Mouse (Mus musculus) midbrain, embryonic 11.5 days (tissue): ENCODE measurements around the gene Trpc5. TPM values are rescaled to one million over a fixed set of nuclear protein-coding genes. Genes with fewer than 3 reads are reported as not detected.

Experiments
- ATAC-seq: fragments of 200-750 bp; cut with Nextera tagmentation; 2 replicates; pipeline ENCODE4 v1.8.0; 2017; ENCODE audit warnings: moderate TSS enrichment, moderate library complexity; ENCODE audit not compliant: low FRiP score
- DNase-seq: peaks from one replicate; pipeline ENCODE4 v3.0.0; 2015; ENCODE audit warnings: low spot score; ENCODE audit errors: missing footprints
- H3K27ac ChIP-seq: fragments of 300-500 bp; sonication (generic); 2 replicates; pipeline ENCODE4 v1.5.1; 2014; ENCODE audit warnings: low read depth, low read length
- H3K27me3 ChIP-seq: fragments of 300-500 bp; sonication (generic); 2 replicates; pipeline ENCODE4 v1.6.1; 2014; ENCODE audit warnings: mild to moderate bottlenecking, low read length, moderate library complexity, mixed read lengths; ENCODE audit not compliant: control insufficient read depth, insufficient read depth
- H3K36me3 ChIP-seq: fragments of 300-500 bp; sonication (generic); 2 replicates; pipeline ENCODE4 v1.6.1; 2014; ENCODE audit warnings: mild to moderate bottlenecking, low read length, moderate library complexity, mixed read lengths; ENCODE audit not compliant: control insufficient read depth, insufficient read depth
- H3K4me1 ChIP-seq: fragments of 300-500 bp; sonication (generic); 2 replicates; pipeline ENCODE4 v1.6.1; 2014; ENCODE audit warnings: low read length; ENCODE audit not compliant: control insufficient read depth, insufficient read depth
- H3K4me2 ChIP-seq: fragments of 300-500 bp; sonication (generic); 2 replicates; pipeline ENCODE4 v1.6.1; 2014; ENCODE audit warnings: mild to moderate bottlenecking, moderate library complexity
- H3K4me3 ChIP-seq: fragments of 300-500 bp; sonication (generic); 2 replicates; pipeline ENCODE4 v1.5.1; 2014; ENCODE audit warnings: low read depth, low read length
- H3K9ac ChIP-seq: fragments of 300-500 bp; sonication (generic); 2 replicates; pipeline ENCODE4 v1.6.1; 2014; ENCODE audit warnings: low read length
- H3K9me3 ChIP-seq: fragments of 300-500 bp; sonication (generic); 2 replicates; pipeline ENCODE4 v1.6.1; 2016; ENCODE audit warnings: low read length; ENCODE audit not compliant: control insufficient read depth
- WGBS: fragments of 180-500 bp; shearing (Covaris S2); extraction: QIAGEN DNeasy Blood & Tissue Kit; methylation state at CpG from one replicate; pipeline ENCODE4 v1.1.7; 2014; 5-methylcytosine and 5-hydroxymethylcytosine counted together
- polyA plus RNA-seq: library from polyadenylated mRNA; unstranded; fragments of >200 nt; fragmentation: Nextera tagmentation; extraction: Ambion mirVana; gene quantifications from 2 replicates; pipeline ENCODE4 v1.2.1, GENCODE M21; 2014

Trpc5 gene
- polyA plus RNA-seq, 1 experiment from 2014 or later = 0.34 TPM

DNA sequence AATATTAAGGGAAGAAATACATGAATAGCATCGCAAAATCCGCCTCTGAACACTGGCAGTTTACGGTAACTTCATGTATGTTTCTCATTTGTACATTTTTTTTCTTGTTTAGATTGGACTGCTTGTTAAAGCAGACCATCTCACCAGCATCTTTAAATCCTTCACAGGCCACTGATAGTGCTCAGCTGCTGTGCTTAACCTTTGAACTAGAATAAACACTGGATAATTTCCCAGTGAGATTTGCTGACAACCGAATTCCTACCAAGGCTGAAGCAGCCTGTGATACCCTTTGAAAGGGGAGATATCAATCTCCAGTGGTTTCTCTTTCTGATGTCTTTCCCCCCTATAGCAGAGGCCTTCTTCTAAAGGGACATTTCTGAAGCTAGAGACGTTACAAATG lies 279.9 kb downstream of the Trpc5 start:
- no peaks in the 10 kb centered on the region for H3K27me3 ChIP-seq
- no peak overlapping the region for H3K9ac ChIP-seq
- no peaks in the 10 kb centered on the region for H3K36me3 ChIP-seq
- H3K27ac ChIP-seq = no peak overlapping the region
- ATAC-seq (no peak), DNase-seq (no peak)
- no peaks in the 10 kb centered on the region for H3K4me1 ChIP-seq
- H3K4me2 ChIP-seq = no peak overlapping the region
- no peaks in the 10 kb centered on the region for H3K9me3 ChIP-seq
- 77% methylated on average over 5 of the region's 5 CpGs for WGBS
- H3K4me3 ChIP-seq = no peak overlapping the region

GRCm38 (mm10) chrX:144403526-144403925 lies 284.5 kb downstream of the Trpc5 start:
- 37% methylated on average over 7 of the region's 7 CpGs for WGBS
- Histone ChIP-seq H3K9ac (no peak overlapping the region), H3K4me2 (no peak overlapping the region), H3K9me3 (no peaks in the 10 kb centered on the region), H3K4me3 (no peak overlapping the region), H3K27ac (no peak overlapping the region), H3K36me3 (no peaks in the 10 kb centered on the region), H3K4me1 (no peaks in the 10 kb centered on the region), H3K27me3 (no peaks in the 10 kb centered on the region)
- peak; percentile 50; the same call in 1 of the 2 replicates for ATAC-seq
- DNase-seq = peak; percentile 83

DNA sequence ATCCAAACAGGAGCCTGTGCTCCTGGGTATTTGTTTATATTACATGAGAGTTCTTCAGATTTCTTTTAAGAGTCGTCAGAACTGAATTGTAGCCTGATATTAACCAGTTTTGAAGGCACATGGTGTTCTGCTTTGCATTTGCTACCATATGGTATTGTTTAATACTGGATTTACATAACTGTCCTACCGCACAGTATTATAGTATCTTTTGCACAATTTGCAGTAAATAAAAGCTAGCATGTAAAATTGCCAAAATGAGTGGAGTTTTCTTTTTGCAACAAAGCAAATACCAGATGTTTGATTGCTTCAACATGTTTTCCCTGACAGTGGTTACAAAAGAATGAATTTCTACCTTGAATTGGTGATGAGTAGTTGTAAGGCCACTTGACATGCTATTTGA lies 313.8 kb downstream of the Trpc5 start:
- Histone ChIP-seq H3K27ac (no peak overlapping the region), H3K4me2 (no peak overlapping the region), H3K9ac (no peak overlapping the region), H3K36me3 (no peaks in the 10 kb centered on the region), H3K4me1 (no peaks in the 10 kb centered on the region), H3K27me3 (no peaks in the 10 kb centered on the region), H3K4me3 (no peak overlapping the region), H3K9me3 (no peaks in the 10 kb centered on the region)
- DNase-seq = no peak
- 86% methylated on average over 2 of the region's 2 CpGs for WGBS
- no peak for ATAC-seq

DNA sequence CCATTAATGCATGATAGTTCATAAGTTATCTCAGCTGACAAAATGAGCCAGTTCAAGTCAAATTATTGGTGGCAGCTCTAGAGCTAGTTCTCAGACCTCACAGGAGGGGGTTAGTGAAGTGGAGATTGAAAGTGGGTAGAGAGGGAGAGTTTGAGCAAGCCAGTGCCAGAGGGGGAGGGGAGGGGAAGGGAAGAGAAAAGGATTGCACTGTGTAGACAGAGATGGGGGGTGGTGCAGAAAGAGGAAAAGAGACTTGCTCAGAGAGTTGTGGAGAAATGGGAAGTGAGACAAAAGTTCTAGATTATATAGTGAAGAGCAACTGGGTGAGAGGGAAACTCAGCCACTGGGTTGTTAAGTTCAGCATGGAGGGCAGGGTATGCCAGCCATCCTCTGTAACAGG lies 349.6 kb downstream of the Trpc5 start:
- Histone ChIP-seq H3K9me3 (no peaks in the 10 kb centered on the region), H3K9ac (no peak overlapping the region), H3K36me3 (no peaks in the 10 kb centered on the region), H3K4me3 (no peak overlapping the region), H3K4me2 (no peak overlapping the region), H3K4me1 (no peaks in the 10 kb centered on the region), H3K27me3 (no peaks in the 10 kb centered on the region), H3K27ac (no peak overlapping the region)
- ATAC-seq = no peak
- no peak for DNase-seq

GRCm38 (mm10) chrX:144337938-144338337 lies 350.0 kb downstream of the Trpc5 start:
- Histone ChIP-seq H3K36me3 (no peaks in the 10 kb centered on the region), H3K9me3 (no peaks in the 10 kb centered on the region), H3K4me3 (no peak overlapping the region), H3K27me3 (no peaks in the 10 kb centered on the region), H3K9ac (no peak overlapping the region), H3K4me1 (no peaks in the 10 kb centered on the region), H3K4me2 (no peak overlapping the region), H3K27ac (no peak overlapping the region)
- ATAC-seq = no peak
- DNase-seq = no peak

DNA sequence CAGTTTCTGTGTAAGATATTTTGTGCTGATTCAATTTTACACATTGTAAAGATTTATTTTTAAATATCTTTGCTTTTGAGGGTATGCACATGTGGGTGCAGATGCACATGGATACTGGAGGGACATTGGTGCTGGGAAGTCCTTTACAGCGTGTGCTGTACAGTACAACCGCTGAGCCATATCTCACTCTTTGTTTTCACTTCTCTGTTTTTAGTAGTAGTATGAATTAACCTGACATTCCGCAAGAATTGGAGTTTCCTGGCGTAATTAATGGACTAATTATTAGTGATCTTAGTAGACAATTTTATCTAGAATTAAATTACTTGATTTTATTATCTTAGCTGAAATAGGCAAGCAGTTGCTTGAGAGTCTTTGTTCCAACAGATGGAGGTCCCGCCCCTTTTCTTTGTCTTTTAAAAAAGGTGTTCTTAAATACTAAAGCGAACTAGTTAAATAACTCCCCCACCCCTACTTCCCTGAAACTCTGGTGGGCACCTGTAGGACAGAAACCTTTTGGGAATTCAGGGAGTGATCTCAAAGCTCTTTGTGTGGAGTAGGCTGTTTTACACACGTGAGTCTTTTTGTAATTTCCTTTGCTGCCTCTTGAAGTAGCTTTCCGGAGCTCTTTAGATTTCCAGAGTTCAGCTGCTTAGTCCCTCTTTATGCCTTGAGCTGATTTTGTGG lies 352.5 kb downstream of the Trpc5 start:
- ATAC-seq (no peak), DNase-seq (no peak)
- WGBS = 44% methylated on average over 8 of the region's 8 CpGs
- H3K4me2 ChIP-seq = no peak overlapping the region
- no peak overlapping the region for H3K27ac ChIP-seq
- no peaks in the 10 kb centered on the region for H3K9me3 ChIP-seq
- H3K27me3 ChIP-seq = no peaks in the 10 kb centered on the region
- no peaks in the 10 kb centered on the region for H3K36me3 ChIP-seq
- H3K4me1 ChIP-seq = no peaks in the 10 kb centered on the region
- H3K9ac ChIP-seq = no peak overlapping the region
- H3K4me3 ChIP-seq = no peak overlapping the region

Other genes with a start within 250 kb of the Trpc5 start
- gene Trpc5os, start 231.6 kb downstream of the Trpc5 start, polyA plus RNA-seq = 0.06 TPM in 1 of 2 replicates, not detected in the other
- gene Rtl4, start 727 bp upstream of the Trpc5 start, polyA plus RNA-seq = 0.37 TPM in 2 replicates